Mouse (Mus musculus) cerebellum, adult 2 months (tissue): ENCODE results near the gene Klhl10. TPM values are rescaled to one million over a fixed set of nuclear protein-coding genes. Genes with fewer than 3 reads are reported as not detected.

Source experiments
- DNase-seq, 2 experiments: peaks; one replicate each; pipeline ENCODE4 v3.0.0; 2021
- H3K27ac ChIP-seq: fragments of 200-500 bp; 2 replicates; pipeline ENCODE4 v1.5.1; 2012; ENCODE audit warnings: low read length, control low read depth, inconsistent platforms; ENCODE audit not compliant: insufficient read depth
- H3K27me3 ChIP-seq: fragments of 200-500 bp; 2 replicates; pipeline ENCODE4 v1.6.1; 2012; ENCODE audit warnings: inconsistent platforms, mild to moderate bottlenecking, low read length, moderate library complexity; ENCODE audit not compliant: control insufficient read depth, insufficient read depth
- H3K4me1 ChIP-seq: fragments of 200-500 bp; 2 replicates; pipeline ENCODE4 v1.6.1; 2011; ENCODE audit warnings: low read length; ENCODE audit not compliant: control insufficient read depth, insufficient read depth
- H3K4me3 ChIP-seq: fragments of 200-500 bp; replicated peaks from 2 replicates; pipeline ENCODE3; 2011; ENCODE audit warnings: mild to moderate bottlenecking, low read depth, low read length, control low read depth; ENCODE audit not compliant: insufficient read depth
- CTCF ChIP-seq: fragments of 200-500 bp; IDR thresholded peaks from 2 replicates; pipeline ENCODE4 v1.5.1; 2011; ENCODE audit warnings: low read depth, mild to moderate bottlenecking, control low read depth, low read length, moderate library complexity, borderline replicate concordance; ENCODE audit not compliant: insufficient read depth
- POLR2A ChIP-seq: fragments of 200-500 bp; IDR thresholded peaks from 2 replicates; pipeline ENCODE4 v1.6.1; 2011; ENCODE audit warnings: low read length, control low read depth, borderline replicate concordance; ENCODE audit not compliant: insufficient read depth
- whole genome bisulfite sequencing: fragments of 180-500 bp; shearing (Covaris S2); methylation state at CpG from one replicate; pipeline ENCODE4 v1.1.7; 2018; 5-methylcytosine and 5-hydroxymethylcytosine counted together
- polyA plus RNA-seq: library from polyadenylated mRNA; depleted of rRNA; stranded (reverse); fragments of >200 nt; gene quantifications from 2 replicates; pipeline ENCODE4 v1.2.3, GENCODE M21; 2012; rRNA removed

The Klhl10 gene
- polyA plus RNA-seq, 1 experiment = 0.46 TPM

- Histone ChIP-seq H3K27me3 (no peaks in the 10 kb centered on the region), H3K4me1 (no peaks in the 10 kb centered on the region), H3K27ac (no peak overlapping the region), H3K4me3 (no peak overlapping the region)
- no peak for TF ChIP-seq CTCF
- no peak for DNase-seq
- WGBS = 65% methylated on average over 6 of the region's 6 CpGs
Measured at GRCm38 (mm10) chr11:100501321-100501720, 59.6 kb downstream of the Klhl10 start.

- WGBS = 80% methylated on average over 12 of the region's 12 CpGs
- Histone ChIP-seq H3K27me3 (no peaks in the 10 kb centered on the region), H3K4me3 (no peak overlapping the region), H3K27ac (no peak overlapping the region), H3K4me1 (no peaks in the 10 kb centered on the region)
- DNase-seq = no peak
- TF ChIP-seq POLR2A (no peak), CTCF (no peak)
Measured at GRCm38 (mm10) chr11:100504990-100505660, 63.4 kb downstream of the Klhl10 start.

GRCm38 (mm10) chr11:100505997-100506396, 64.3 kb downstream of the Klhl10 start:
- no peak for DNase-seq
- Histone ChIP-seq H3K4me1 (no peaks in the 10 kb centered on the region), H3K27ac (no peak overlapping the region), H3K4me3 (no peak overlapping the region), H3K27me3 (no peaks in the 10 kb centered on the region)
- 96% methylated on average over 8 of the region's 8 CpGs for WGBS
- no peak for TF ChIP-seq POLR2A
- TF ChIP-seq CTCF = no peak

Other genes starting within 250 kb of the Klhl10 start
- gene Krt9, start 248.7 kb upstream of the Klhl10 start, polyA plus RNA-seq = 0.62 and 1.5 TPM in 2 replicates
- 0.11 and 0.13 TPM in 2 replicates for gene Krt14, start 234.4 kb upstream of the Klhl10 start, polyA plus RNA-seq
- not detected in 2 replicates for gene Krt16, start 193.0 kb upstream of the Klhl10 start, polyA plus RNA-seq
- gene Krt17, start 180.9 kb upstream of the Klhl10 start, polyA plus RNA-seq = 0.11 and 0.16 TPM in 2 replicates
- not detected in 2 replicates for gene Krt42, start 172.0 kb upstream of the Klhl10 start, polyA plus RNA-seq
- gene Eif1, start 122.0 kb upstream of the Klhl10 start, polyA plus RNA-seq = 430 and 502 TPM in 2 replicates
- gene Gast, start 107.5 kb upstream of the Klhl10 start, polyA plus RNA-seq = not detected in 2 replicates
- 105 and 107 TPM in 2 replicates for gene Hap1, start 85.8 kb upstream of the Klhl10 start, polyA plus RNA-seq
- 127 and 162 TPM in 2 replicates for gene Jup, start 44.2 kb upstream of the Klhl10 start, polyA plus RNA-seq
- 17.6 and 19.6 TPM in 2 replicates for gene P3h4, start 27.1 kb upstream of the Klhl10 start, polyA plus RNA-seq
- gene Fkbp10, start 26.2 kb upstream of the Klhl10 start, polyA plus RNA-seq = 8.0 and 8.6 TPM in 2 replicates
- 79.9 and 85.7 TPM in 2 replicates for gene Nt5c3b, start 109 bp upstream of the Klhl10 start, polyA plus RNA-seq
- gene Klhl11, start 30.8 kb downstream of the Klhl10 start, polyA plus RNA-seq = 16.1 and 19.1 TPM in 2 replicates
- gene Acly, start 86.1 kb downstream of the Klhl10 start, polyA plus RNA-seq = 155 and 156 TPM in 2 replicates
- gene Ttc25, start 103.7 kb downstream of the Klhl10 start, polyA plus RNA-seq = 0.86 and 0.92 TPM in 2 replicates
- gene Cnp, start 133.0 kb downstream of the Klhl10 start, polyA plus RNA-seq = 547 and 616 TPM in 2 replicates
- 27.5 and 27.6 TPM in 2 replicates for gene Nkiras2, start 177.3 kb downstream of the Klhl10 start, polyA plus RNA-seq
- 157 and 177 TPM in 2 replicates for gene Dnajc7, start 178.3 kb downstream of the Klhl10 start, polyA plus RNA-seq